Mouse (Mus musculus) ES-Bruce4 (cell line): ENCODE results near the gene Icam1. TPM values are rescaled to one million over a fixed set of nuclear protein-coding genes. Genes with fewer than 3 reads are reported as not detected.

Experiments
- H3K27ac ChIP-seq: 2 replicates; pipeline ENCODE4 v1.5.1; 2012; ENCODE audit warnings: low read length, inconsistent platforms; ENCODE audit not compliant: insufficient read depth
- H3K27me3 ChIP-seq: 2 replicates; pipeline ENCODE4 v1.6.1; 2012; ENCODE audit warnings: mild to moderate bottlenecking, low read length, inconsistent platforms; ENCODE audit not compliant: control insufficient read depth, poor library complexity, insufficient read depth, severe bottlenecking
- H3K36me3 ChIP-seq: 2 replicates; pipeline ENCODE4 v1.6.1; 2012; ENCODE audit warnings: inconsistent platforms, mild to moderate bottlenecking, low read length, moderate library complexity; ENCODE audit not compliant: control insufficient read depth, poor library complexity, insufficient read depth, severe bottlenecking
- H3K4me1 ChIP-seq: one replicate; pipeline ENCODE4 v1.8.1; 2011; ENCODE audit warnings: low read length; ENCODE audit not compliant: control insufficient read depth, insufficient read depth
- H3K4me3 ChIP-seq: 2 replicates; pipeline ENCODE4 v1.5.1; 2011; ENCODE audit warnings: low read depth, mild to moderate bottlenecking, low read length
- H3K9ac ChIP-seq: 2 replicates; pipeline ENCODE4 v1.6.1; 2012; ENCODE audit warnings: low read depth, mild to moderate bottlenecking, inconsistent platforms; ENCODE audit not compliant: poor library complexity, severe bottlenecking
- H3K9me3 ChIP-seq: replicated peaks from 2 replicates; pipeline ENCODE4 v1.6.1; 2012; ENCODE audit warnings: mild to moderate bottlenecking, low read length, inconsistent platforms; ENCODE audit not compliant: control insufficient read depth, poor library complexity, insufficient read depth, severe bottlenecking
- CTCF ChIP-seq: IDR thresholded peaks from one replicate; pipeline ENCODE4 v1.8.1; 2011; ENCODE audit warnings: low read depth, low read length
- EP300 ChIP-seq: IDR thresholded peaks from 2 replicates; pipeline ENCODE4 v1.6.1; 2011; ENCODE audit warnings: low read depth, low read length; ENCODE audit not compliant: insufficient read depth
- POLR2A ChIP-seq: IDR thresholded peaks from one replicate; pipeline ENCODE4 v1.8.1; 2011; ENCODE audit warnings: low read length; ENCODE audit not compliant: insufficient read depth
- polyA plus RNA-seq: library from polyadenylated mRNA; stranded (reverse); fragments of >200 nt; gene quantifications from 2 replicates; pipeline ENCODE4 v1.2.4, GENCODE M21; 2011; ENCODE audit warnings: low read depth; ENCODE audit not compliant: missing spikeins, insufficient read depth, insufficient read length

The Icam1 gene
- polyA plus RNA-seq, 1 experiment, result 25.7 TPM

GRCm38 (mm10) chr9:20978409-20979095 is 37.2 kb upstream of the Icam1 start:
- TF ChIP-seq CTCF (no peak), EP300 (peak; percentile 83)
- H3K27me3 ChIP-seq, result no peaks in the 10 kb centered on the region
- no peak overlapping the region for H3K4me3 ChIP-seq
- H3K27ac ChIP-seq, result peak overlapping the region; percentile 97
- no peaks in the 10 kb centered on the region for H3K9me3 ChIP-seq
- peaks cover 12% of the 10 kb centered on the region for H3K4me1 ChIP-seq
- H3K9ac ChIP-seq, result peak overlapping the region; percentile 12; the same call in 1 of the 2 replicates
- no peaks in the 10 kb centered on the region for H3K36me3 ChIP-seq

GRCm38 (mm10) chr9:20979181-20979580 is 36.6 kb upstream of the Icam1 start:
- no peak overlapping the region for H3K4me3 ChIP-seq
- peaks cover 12% of the 10 kb centered on the region for H3K4me1 ChIP-seq
- peak overlapping the region; percentile 97 for H3K27ac ChIP-seq
- no peaks in the 10 kb centered on the region for H3K9me3 ChIP-seq
- H3K27me3 ChIP-seq, result no peaks in the 10 kb centered on the region
- H3K36me3 ChIP-seq, result no peaks in the 10 kb centered on the region
- peak overlapping the region; percentile 12; the same call in 1 of the 2 replicates for H3K9ac ChIP-seq
- TF ChIP-seq CTCF (no peak), POLR2A (no peak), EP300 (peak; percentile 98)

GRCm38 (mm10) chr9:20979769-20980168 is 36.0 kb upstream of the Icam1 start:
- Histone ChIP-seq H3K27me3 (no peaks in the 10 kb centered on the region), H3K27ac (peak overlapping the region; percentile 97), H3K9me3 (no peaks in the 10 kb centered on the region), H3K9ac (peak overlapping the region; percentile 34), H3K4me3 (no peak overlapping the region), H3K4me1 (peaks cover 12% of the 10 kb centered on the region), H3K36me3 (no peaks in the 10 kb centered on the region)
- TF ChIP-seq POLR2A (no peak), CTCF (no peak), EP300 (no peak)

GRCm38 (mm10) chr9:20982171-20982570 is 33.6 kb upstream of the Icam1 start:
- Histone ChIP-seq H3K27me3 (no peaks in the 10 kb centered on the region), H3K36me3 (no peaks in the 10 kb centered on the region), H3K27ac (peak overlapping the region; percentile 91), H3K4me1 (peaks cover 12% of the 10 kb centered on the region), H3K9me3 (no peaks in the 10 kb centered on the region), H3K9ac (peak overlapping the region; percentile 40; the same call in 1 of the 2 replicates), H3K4me3 (no peak overlapping the region)
- TF ChIP-seq POLR2A (no peak), CTCF (no peak), EP300 (no peak)

- no peak for TF ChIP-seq CTCF
- peak; percentile 34 for TF ChIP-seq POLR2A
- peak; percentile 97 for TF ChIP-seq EP300
- H3K27me3 ChIP-seq, result no peaks in the 10 kb centered on the region
- no peaks in the 10 kb centered on the region for H3K9me3 ChIP-seq
- peaks cover 10% of the 10 kb centered on the region for H3K4me1 ChIP-seq
- peak overlapping the region; percentile 61 for H3K4me3 ChIP-seq
- H3K9ac ChIP-seq, result peak overlapping the region; percentile 79
- H3K27ac ChIP-seq, result peak overlapping the region; percentile 91
- no peaks in the 10 kb centered on the region for H3K36me3 ChIP-seq
Measured at GRCm38 (mm10) chr9:20983169-20983568, 32.6 kb upstream of the Icam1 start.

- TF ChIP-seq CTCF, result no peak
- TF ChIP-seq EP300, result no peak
- no peak for TF ChIP-seq POLR2A
- Histone ChIP-seq H3K27me3 (no peaks in the 10 kb centered on the region), H3K9me3 (no peaks in the 10 kb centered on the region), H3K36me3 (no peaks in the 10 kb centered on the region), H3K9ac (peak overlapping the region; percentile 27), H3K4me3 (no peak overlapping the region), H3K27ac (peak overlapping the region; percentile 62), H3K4me1 (peaks cover 6% of the 10 kb centered on the region)
Measured at GRCm38 (mm10) chr9:20986952-20987686, 28.7 kb upstream of the Icam1 start.
